Mouse (Mus musculus) CD4-positive, CD25-positive, alpha-beta regulatory T cell, adult 4 months (primary cell): ENCODE results near the gene 1700020L24Rik. TPM values are rescaled to one million over a fixed set of nuclear protein-coding genes. Genes with fewer than 3 reads are reported as not detected.
A peak's percentile ranks its signal among the peaks of the same experiment; 100 is the strongest.

ENCODE experiments used
- ATAC-seq: one replicate; pipeline ENCODE4 v1.8.0; 2017
- polyA plus RNA-seq, 2 experiments: library from polyadenylated mRNA; unstranded; fragments of 100-300 nt; shearing (Covaris generic); gene quantifications; one replicate each; pipeline ENCODE4 v1.2.1; 2017

The 1700020L24Rik gene
- polyA plus RNA-seq, 2 experiments from 2014 or later: 0.85 TPM; not detected in 1

GRCm38 (mm10) chr11:83441235-83441634, 3.8 kb downstream of the 1700020L24Rik start:
- no peak for ATAC-seq

DNA sequence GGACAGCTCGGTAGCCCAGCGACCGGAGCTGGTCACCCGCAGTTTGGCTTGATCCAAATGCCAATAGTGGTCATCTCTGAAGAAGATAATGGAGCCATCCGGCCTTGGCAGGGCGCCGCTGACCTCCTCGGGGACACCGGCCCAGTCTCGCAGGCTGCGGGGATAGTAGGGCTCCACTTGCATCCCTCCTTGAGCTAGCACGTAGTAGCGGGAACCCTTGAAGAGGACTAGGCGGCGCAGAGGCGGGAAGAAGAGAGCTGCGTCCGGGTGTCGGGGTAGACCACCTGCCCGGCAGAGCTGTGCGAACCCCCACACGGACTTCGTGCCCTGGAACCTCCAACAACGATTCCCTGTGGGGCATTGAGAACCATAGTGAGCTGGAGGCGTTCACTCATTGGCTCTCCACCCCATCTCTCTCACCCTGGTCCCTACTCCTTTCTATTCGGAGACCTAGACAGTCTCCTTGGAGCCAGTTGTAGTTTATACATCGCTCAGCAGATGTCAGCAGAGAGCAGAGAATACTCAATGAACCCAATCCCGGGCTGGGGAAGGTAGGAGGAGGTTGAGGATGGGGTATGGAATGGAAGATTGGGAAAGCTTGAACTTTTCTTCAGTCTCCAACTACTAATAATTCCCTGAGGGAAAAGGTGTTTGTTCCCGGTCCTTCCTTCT, 5.3 kb downstream of the 1700020L24Rik start:
- no peak for ATAC-seq

- no peak for ATAC-seq
These were observed 6.3 kb downstream of the 1700020L24Rik start for GRCm38 (mm10) chr11:83443824-83444223.

DNA sequence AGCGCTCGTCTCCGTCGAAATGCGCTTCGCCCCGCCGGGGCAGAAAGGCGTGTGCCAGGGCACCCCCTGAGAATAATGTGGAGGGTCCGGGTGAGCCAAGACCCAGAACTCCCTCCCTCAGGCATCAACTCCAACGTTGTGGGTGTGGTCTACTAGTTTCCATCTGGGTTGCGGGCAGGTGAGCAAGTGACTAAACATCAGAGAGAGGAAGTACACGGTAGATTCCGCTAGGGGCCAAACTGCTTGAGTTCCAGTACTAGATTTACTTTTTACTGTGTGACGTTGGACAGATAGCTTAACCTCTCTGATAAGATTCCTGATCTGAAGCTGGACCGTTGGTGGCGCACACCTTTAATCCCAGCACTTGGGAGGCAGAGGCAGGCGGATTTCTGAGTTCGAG, 7.5 kb downstream of the 1700020L24Rik start:
- peak; percentile 25 for ATAC-seq

DNA sequence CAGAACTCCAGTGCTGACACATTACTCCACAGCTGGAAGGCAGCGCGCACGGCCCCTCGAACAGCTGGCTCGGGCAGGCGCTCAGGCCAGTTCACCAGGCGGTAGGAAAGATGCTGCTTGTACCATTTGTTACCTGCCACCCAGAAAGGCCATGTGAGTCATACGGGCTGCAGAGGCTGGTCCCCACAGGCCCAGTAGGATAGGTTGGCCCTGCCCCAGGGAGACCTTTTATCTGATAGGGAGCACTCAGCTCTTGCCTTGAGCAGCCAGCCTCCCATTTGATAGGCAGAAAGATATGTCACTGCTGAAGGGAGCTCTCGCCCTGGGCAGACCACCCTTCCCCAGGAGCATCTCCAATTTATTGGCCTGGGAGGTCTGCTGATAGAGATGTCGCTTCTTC, 10.1 kb downstream of the 1700020L24Rik start:
- no peak for ATAC-seq

DNA sequence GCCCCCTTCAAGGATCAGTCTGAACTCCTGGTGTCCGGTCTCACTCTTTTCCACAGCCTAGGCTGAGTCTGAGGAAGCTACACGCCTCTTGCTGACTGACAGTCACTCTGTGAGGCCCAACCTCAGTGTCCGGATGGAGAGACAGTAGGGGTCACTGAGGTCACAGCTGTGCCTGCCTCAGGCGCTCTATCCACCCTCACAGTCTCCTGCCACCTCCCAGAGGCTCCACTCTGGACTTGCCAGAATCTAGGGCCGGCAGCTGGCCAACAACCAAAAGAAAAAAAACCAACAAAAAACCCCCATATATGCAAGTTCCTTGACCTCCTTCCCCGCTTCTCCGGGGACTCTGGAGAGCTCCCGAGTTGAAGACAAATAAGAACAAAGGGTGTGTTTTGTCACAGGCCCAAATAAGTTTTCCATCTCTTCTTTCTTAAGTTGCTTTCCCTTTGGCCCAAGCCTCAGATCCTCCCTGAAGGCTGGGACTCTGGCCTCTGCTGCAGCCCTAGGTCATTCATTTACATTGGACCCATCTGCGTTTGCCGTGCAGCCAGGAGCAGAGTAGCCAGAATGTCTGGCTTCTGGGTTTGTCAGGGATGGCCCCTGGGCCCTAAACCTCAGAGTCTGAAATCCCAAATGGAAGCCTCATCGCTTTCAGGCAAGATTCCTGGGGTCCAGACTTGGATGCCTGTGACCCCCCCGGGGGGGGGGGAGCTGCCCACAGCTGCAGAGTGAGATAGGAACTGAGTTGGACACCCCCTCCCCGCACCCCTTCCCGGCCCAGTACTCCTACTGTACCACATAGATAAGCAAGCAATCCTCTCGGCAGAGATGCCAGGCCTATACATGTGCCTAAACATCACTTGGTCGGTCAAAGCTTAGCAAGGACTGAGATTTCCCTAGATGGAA, 10.8 kb downstream of the 1700020L24Rik start:
- no peak for ATAC-seq

GRCm38 (mm10) chr11:83448927-83449236, 11.4 kb downstream of the 1700020L24Rik start:
- ATAC-seq: no peak

- ATAC-seq: no peak
These were observed 11.8 kb downstream of the 1700020L24Rik start for GRCm38 (mm10) chr11:83449298-83449697.

DNA sequence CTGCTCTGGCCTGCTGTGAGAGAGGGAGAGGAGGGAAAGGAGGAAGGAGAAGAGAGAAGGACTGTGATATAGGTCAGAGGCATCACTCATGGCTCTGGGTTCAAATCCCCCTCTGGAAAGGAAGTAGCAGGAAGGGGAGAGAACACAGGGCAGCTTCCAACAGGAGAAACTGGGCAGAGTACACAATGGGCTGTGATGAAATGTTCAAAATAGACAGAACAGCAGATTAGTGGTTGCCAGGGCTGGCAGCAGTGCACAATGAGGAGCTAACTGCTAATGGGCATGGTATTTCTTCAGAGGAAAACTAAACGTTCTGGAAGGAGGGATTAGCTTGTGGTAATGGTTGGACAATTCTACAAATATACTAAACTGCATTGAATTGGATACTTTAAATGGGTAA, 13.1 kb downstream of the 1700020L24Rik start:
- no peak for ATAC-seq

- ATAC-seq: no peak
These were observed 13.8 kb downstream of the 1700020L24Rik start for GRCm38 (mm10) chr11:83451281-83451680.

DNA sequence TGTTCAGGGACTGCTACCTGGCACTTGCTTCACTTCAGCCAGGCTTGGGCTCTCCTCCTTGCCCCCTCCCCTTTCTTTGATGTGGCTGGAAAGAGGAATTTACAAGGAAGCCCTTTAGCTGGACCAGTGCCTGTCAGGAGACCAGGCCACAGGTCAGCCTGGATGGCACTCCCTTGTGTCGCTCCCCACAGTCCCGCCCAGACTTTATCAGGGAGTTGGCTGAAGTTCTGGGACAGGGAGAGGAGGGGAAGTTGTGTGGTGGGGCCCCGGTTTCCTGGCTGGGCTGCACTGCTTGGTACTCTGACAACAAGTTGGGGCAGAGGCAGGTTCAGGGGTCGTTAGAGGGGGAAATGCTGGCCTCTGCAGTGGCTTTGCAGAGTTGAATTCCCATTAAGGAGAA, 17.1 kb downstream of the 1700020L24Rik start:
- ATAC-seq: no peak

GRCm38 (mm10) chr11:83455608-83456007, 18.1 kb downstream of the 1700020L24Rik start:
- no peak for ATAC-seq

DNA sequence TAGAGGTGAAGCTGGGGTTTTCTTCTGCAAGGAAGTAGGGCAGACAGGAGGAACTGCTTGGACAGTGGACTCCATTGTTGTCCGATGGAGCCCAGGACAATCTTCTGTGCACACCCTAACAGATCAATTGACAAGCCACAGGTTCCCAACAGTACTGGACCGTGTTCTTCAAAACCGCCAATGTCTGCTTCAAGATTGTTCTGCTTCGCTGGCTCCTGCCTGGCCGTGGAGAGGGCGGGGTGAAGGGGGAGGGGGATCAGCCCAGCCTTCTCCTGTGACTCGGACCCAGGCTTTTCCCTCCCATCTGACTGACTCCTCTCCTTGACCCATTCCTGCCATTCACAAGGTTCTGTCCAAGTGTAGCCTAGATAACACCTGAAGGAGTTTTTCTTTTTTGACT, 19.8 kb downstream of the 1700020L24Rik start:
- no peak for ATAC-seq

- no peak for ATAC-seq
These were observed 20.6 kb downstream of the 1700020L24Rik start for GRCm38 (mm10) chr11:83457912-83458601.

DNA sequence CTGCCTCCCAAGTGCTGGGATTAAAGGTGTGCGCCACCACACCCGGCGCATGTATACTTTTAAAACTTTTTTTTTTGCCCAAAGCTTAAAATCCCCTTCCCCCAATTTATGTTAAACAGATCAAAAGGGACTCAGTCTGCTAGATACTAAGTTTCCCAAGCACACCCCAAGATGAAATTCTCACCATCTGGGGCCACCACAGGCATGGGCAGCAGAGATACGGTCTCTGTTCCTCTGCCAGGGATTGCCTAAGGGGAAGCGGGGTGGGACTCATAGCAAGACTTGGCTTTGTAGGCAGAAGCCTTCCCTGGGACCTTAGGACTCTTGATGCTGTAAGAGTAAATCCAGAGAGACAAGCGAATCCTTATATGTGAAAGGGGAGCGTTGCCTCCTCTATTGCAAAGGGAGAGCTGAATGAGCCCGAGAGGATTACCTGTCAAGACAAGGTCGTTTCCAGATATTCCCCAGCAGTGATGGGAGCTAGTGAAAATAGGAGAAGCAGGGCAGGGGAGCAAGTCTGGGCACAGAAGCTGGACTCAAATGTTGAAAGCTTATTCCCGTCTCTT, 24.1 kb downstream of the 1700020L24Rik start:
- no peak for ATAC-seq

DNA sequence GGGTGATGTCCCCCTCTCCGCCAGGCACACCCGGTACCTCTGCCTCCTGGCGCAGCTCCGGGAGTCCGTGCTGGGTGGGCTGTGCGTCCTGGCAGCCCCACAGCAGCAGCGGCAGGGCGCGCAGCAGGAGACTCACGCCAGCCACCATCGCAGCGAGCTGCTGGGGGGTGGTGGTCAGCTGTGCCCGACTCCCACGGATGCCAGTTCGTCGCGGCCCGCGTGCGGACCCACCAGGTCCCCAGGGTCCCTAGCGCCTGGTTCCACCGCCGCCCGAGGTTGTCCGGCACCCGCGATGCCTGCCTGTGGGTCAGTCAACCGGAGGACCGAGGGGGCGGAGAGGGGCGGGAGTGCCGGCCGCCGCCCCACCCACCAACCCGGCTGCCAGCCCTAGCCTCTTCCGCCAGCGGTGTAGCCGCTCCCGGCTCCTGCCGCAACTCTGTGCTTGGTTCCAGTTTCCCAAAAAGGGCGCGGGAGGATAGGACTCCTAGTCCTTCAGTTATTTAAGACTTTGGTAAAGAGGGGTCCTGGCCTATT, 25.3 kb downstream of the 1700020L24Rik start, which contains the start of gene Mmp28:
TSS of gene Mmp28 (minus strand) at position 361 of the 534 bp plus-strand sequence.
- no peak for ATAC-seq

DNA sequence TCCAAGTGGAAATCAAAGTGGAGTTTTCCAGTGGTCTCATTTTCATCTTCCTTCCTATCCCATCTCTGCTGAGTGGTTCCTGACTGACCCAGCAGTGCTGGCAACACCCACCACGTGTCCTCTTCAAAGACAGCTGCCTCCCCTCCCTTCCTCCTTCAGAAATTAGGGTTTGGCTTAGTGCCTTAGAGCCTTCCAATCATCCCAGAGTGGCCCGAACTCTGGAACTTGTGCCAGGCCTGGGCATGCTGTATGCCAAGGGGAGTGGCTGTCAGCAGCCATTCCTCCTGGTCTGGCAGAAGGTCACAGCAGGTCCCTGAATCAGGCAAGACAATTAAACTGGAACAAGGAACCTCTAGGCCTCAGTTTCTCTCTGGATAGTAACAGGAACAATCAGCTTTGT, 28.5 kb downstream of the 1700020L24Rik start:
- ATAC-seq: no peak

- ATAC-seq: no peak
These were observed 29.7 kb downstream of the 1700020L24Rik start for GRCm38 (mm10) chr11:83467120-83467652.

GRCm38 (mm10) chr11:83468765-83469164, 31.3 kb downstream of the 1700020L24Rik start:
- ATAC-seq: no peak

DNA sequence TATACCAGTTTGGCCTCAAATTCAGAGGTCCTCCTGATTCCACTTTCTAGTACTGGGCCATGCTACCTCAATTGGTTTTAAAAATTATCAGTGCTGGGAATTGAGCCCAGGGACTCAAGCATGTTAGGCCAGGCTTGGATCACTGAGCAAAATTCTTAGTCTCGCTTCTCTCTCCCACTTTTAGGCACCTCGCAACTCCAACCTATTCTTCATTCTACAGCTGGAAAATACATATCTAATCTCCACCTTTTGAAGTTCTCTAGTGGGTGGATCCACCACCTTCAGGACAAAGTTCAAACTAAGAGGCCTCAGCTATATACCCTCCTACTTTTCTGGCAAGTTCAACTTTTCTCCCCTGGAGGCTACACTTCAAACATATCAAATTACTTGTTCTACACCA, 34.3 kb downstream of the 1700020L24Rik start:
- ATAC-seq: no peak

GRCm38 (mm10) chr11:83472324-83473234, 35.1 kb downstream of the 1700020L24Rik start, which contains the start of gene Taf15:
TSS of gene Taf15 (plus strand) at chr11:83473086.
- ATAC-seq: peak; percentile 99
